Mouse (Mus musculus): ENCODE measurements around the gene Gprin1. TPM values are rescaled to one million over a fixed set of nuclear protein-coding genes. Genes with fewer than 3 reads are reported as not detected.

Gene Gprin1
- total RNA-seq, 2 experiments from 2014 or later = 128 to 130 TPM

GRCm38 (mm10) chr13:54702507-54702906 is 47.2 kb downstream of the Gprin1 start:
- H3K4me3 ChIP-seq = no peak overlapping the region
- no peak for DNase-seq (ENCODE audit: extremely low spot score in 1 of 2, low spot score in 2 of 2)
- no peak overlapping the region for H3K27ac ChIP-seq
- TF ChIP-seq CTCF (IDR thresholded peaks at IDR 0.05) = no peak
- intact Hi-C loops (cut with DNase I) = no loop called here

GRCm38 (mm10) chr13:54701243-54701642 is 48.4 kb downstream of the Gprin1 start, which contains the start of gene Cdhr2:
Cdhr2 (plus strand) TSS chr13:54701461.
- no peak for TF ChIP-seq CTCF (IDR thresholded peaks at IDR 0.05)
- no peak for DNase-seq (ENCODE audit: extremely low spot score in 1 of 2, low spot score in 2 of 2)
- Histone ChIP-seq H3K27ac (no peak within 1 kb of the TSS), H3K4me3 (no peak within 1 kb of the TSS)
- intact Hi-C loops (cut with DNase I) = no loop called here

- Histone ChIP-seq H3K4me3 (no peak overlapping the region), H3K27ac (no peak overlapping the region)
- no peak for DNase-seq (ENCODE audit: extremely low spot score in 1 of 2, low spot score in 2 of 2)
- intact Hi-C loops (cut with DNase I) = no loop called here
- no peak for TF ChIP-seq CTCF (IDR thresholded peaks at IDR 0.05)
These were observed 54.0 kb downstream of the Gprin1 start for GRCm38 (mm10) chr13:54695479-54696230.

GRCm38 (mm10) chr13:54694348-54695060 is 55.2 kb downstream of the Gprin1 start:
- DNase-seq (ENCODE audit: extremely low spot score in 1 of 2, low spot score in 2 of 2) = no peak
- peak overlapping the region; percentile 100 for H3K4me3 ChIP-seq
- intact Hi-C loops (cut with DNase I) = no loop called here
- peak overlapping the region; percentile 96 for H3K27ac ChIP-seq
- TF ChIP-seq CTCF (IDR thresholded peaks at IDR 0.05) = no peak

GRCm38 (mm10) chr13:54693558-54694347 is 55.9 kb downstream of the Gprin1 start, which contains the start of gene Rnf44:
Rnf44 (minus strand) TSS chr13:54693907.
- Histone ChIP-seq H3K27ac (peak within 1 kb of the TSS; percentile 96), H3K4me3 (peak within 1 kb of the TSS; percentile 100)
- intact Hi-C loops (cut with DNase I) = no loop called here
- TF ChIP-seq CTCF (IDR thresholded peaks at IDR 0.05) = no peak
- peak; percentile 99 for DNase-seq (ENCODE audit: extremely low spot score in 1 of 2, low spot score in 2 of 2)

GRCm38 (mm10) chr13:54692711-54693557 is 56.7 kb downstream of the Gprin1 start:
- no peak for DNase-seq (ENCODE audit: extremely low spot score in 1 of 2, low spot score in 2 of 2)
- Histone ChIP-seq H3K27ac (peak overlapping the region; percentile 94), H3K4me3 (peak overlapping the region; percentile 100)
- intact Hi-C loops (cut with DNase I) = no loop called here
- no peak for TF ChIP-seq CTCF (IDR thresholded peaks at IDR 0.05)

- no peak for DNase-seq (ENCODE audit: extremely low spot score in 1 of 2, low spot score in 2 of 2)
These were observed 57.9 kb downstream of the Gprin1 start for GRCm38 (mm10) chr13:54691737-54692136.

GRCm38 (mm10) chr13:54690151-54690740 is 59.4 kb downstream of the Gprin1 start:
- TF ChIP-seq CTCF (IDR thresholded peaks at IDR 0.05) = no peak
- intact Hi-C loops (cut with DNase I) = no loop called here
- H3K27ac ChIP-seq = no peak overlapping the region
- no peak overlapping the region for H3K4me3 ChIP-seq
- DNase-seq (ENCODE audit: extremely low spot score in 1 of 2, low spot score in 2 of 2) = no peak

More at GRCm38 (mm10) chr13:54691737-54692136, 57.9 kb downstream of the Gprin1 start:
- no peak overlapping the region for H3K27ac ChIP-seq
- TF ChIP-seq CTCF (IDR thresholded peaks at IDR 0.05) = no peak
- intact Hi-C loops (cut with DNase I) = no loop called here
- peak overlapping the region; percentile 100; the same call in 1 of the 2 replicates for H3K4me3 ChIP-seq

- Histone ChIP-seq H3K27ac (peak overlapping the region; percentile 100), H3K4me3 (peak overlapping the region; percentile 100)
- intact Hi-C loops (cut with DNase I) = loop anchor here (5.0 kb wide), 1 partner anchor 65 kb away; the partner anchor contains the start of gene Faf2
- TF ChIP-seq CTCF (IDR thresholded peaks at IDR 0.05) = no peak
- peak; percentile 97 for DNase-seq (ENCODE audit: extremely low spot score in 1 of 2, low spot score in 2 of 2)
These were observed 61.9 kb downstream of the Gprin1 start for GRCm38 (mm10) chr13:54687575-54688424.

GRCm38 (mm10) chr13:54687096-54687495 is 62.6 kb downstream of the Gprin1 start:
- no peak for TF ChIP-seq CTCF (IDR thresholded peaks at IDR 0.05)
- intact Hi-C loops (cut with DNase I) = loop anchor here (5.0 kb wide), 1 partner anchor 65 kb away; the partner anchor contains the start of gene Faf2
- peak; percentile 63 to 79 for DNase-seq (ENCODE audit: extremely low spot score in 1 of 2, low spot score in 2 of 2)
- Histone ChIP-seq H3K4me3 (peak overlapping the region; percentile 100), H3K27ac (peak overlapping the region; percentile 100)

Other genes starting within 250 kb of the Gprin1 start
- gene Simc1, start 246.1 kb downstream of the Gprin1 start, total RNA-seq (2021) = 10 to 100 TPM; 16.0 TPM
- gene 4833439L19Rik, start 184.4 kb downstream of the Gprin1 start, total RNA-seq (2021) = 100 to 1,000 TPM; 134 to 143 TPM
- 10 to 100 TPM; 24.1 to 25.6 TPM for gene Arl10, start 174.9 kb downstream of the Gprin1 start, total RNA-seq (2021)
- 10 to 100 TPM; 24.1 to 26.8 TPM for gene Nop16, start 159.8 kb downstream of the Gprin1 start, total RNA-seq (2021)
- gene Higd2a, start 159.7 kb downstream of the Gprin1 start, total RNA-seq (2021) = 100 to 1,000 TPM; 134 to 144 TPM
- gene Cltb, start 138.5 kb downstream of the Gprin1 start, total RNA-seq (2021) = 100 to 1,000 TPM; 304 to 316 TPM
- 10 to 100 TPM; 48.4 to 53.1 TPM for gene Faf2, start 128.1 kb downstream of the Gprin1 start, total RNA-seq (2021)
- gene Rnf44, start 56.0 kb downstream of the Gprin1 start, total RNA-seq (2021) = 100 to 1,000 TPM; 156 to 185 TPM
- gene Cdhr2, start 48.4 kb downstream of the Gprin1 start, total RNA-seq (2021) = under 1 TPM; 0.16 to 0.45 TPM
- 100 to 1,000 TPM; 869 to 881 TPM for gene Sncb, start 16.7 kb upstream of the Gprin1 start, total RNA-seq (2021)
- not detected for gene Eif4e1b, start 34.1 kb upstream of the Gprin1 start, total RNA-seq (2021)
- gene Tspan17, start 39.5 kb upstream of the Gprin1 start, total RNA-seq (2021) = 10 to 100 TPM; 91.7 to 95.3 TPM
- gene Unc5a, start 199.5 kb upstream of the Gprin1 start, total RNA-seq (2021) = 100 to 1,000 TPM; 110 to 116 TPM

All from left cerebral cortex, adult 2 months (tissue).